Mouse (Mus musculus): Measurements from ENCODE around the gene Pomp.
A peak's percentile ranks its signal among the peaks of the same experiment; 100 is the strongest.
"Not testable (repeated sequence)": the region's sequence is repeated elsewhere in the genome, so short reads cannot be mapped to it uniquely, and the experiment has no call there.

The Pomp gene

DNA sequence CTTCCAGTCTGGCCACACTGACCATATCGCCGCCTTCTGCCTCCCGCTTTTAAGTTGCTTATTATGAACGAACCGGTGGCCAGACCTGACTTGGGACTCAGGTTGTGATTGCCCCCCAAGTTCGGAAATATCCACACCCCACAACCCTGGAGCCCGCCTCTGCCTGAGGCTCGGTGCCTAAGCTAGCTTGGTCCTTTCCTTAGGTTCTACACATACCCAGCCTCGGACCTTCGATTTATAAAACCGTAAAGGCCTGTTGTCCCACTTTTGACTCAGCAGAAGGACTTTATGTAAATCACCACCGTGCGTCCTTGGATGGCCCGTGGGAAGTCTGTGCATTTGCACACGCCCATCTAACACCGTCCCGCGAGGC is 199 bp upstream of the Pomp start:
- DNase-seq (ENCODE audit: low spot score), result no peak

- no peak for DNase-seq (ENCODE audit: low spot score)
These were observed 8.4 kb downstream of the Pomp start for GRCm38 (mm10) chr5:147868674-147869073.

GRCm38 (mm10) chr5:147869568-147869967 is 9.3 kb downstream of the Pomp start:
- no peak for DNase-seq (ENCODE audit: low spot score)

DNA sequence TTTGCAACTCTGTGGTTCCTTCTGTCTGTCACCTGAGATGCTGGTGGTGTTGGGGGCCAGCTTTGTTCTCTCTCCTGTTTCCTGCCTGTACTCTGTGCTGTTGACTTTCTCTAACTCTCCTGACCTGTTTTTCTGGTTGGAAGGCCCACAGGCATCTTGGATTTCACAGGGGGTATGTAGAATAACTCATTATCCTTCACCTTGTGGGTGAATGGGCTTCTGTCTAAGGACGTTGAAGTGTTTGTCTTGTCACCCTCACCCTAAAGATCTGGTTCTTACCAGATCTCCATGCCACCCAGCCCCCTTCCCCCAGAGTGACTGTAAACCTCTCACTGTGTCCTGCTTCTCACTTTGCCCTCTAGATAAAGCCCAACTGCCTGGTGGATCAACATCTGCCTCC is 10.0 kb downstream of the Pomp start:
- DNase-seq (ENCODE audit: low spot score), result no peak

GRCm38 (mm10) chr5:147871091-147871820 is 11.0 kb downstream of the Pomp start:
- DNase-seq (ENCODE audit: low spot score), result no peak

DNA sequence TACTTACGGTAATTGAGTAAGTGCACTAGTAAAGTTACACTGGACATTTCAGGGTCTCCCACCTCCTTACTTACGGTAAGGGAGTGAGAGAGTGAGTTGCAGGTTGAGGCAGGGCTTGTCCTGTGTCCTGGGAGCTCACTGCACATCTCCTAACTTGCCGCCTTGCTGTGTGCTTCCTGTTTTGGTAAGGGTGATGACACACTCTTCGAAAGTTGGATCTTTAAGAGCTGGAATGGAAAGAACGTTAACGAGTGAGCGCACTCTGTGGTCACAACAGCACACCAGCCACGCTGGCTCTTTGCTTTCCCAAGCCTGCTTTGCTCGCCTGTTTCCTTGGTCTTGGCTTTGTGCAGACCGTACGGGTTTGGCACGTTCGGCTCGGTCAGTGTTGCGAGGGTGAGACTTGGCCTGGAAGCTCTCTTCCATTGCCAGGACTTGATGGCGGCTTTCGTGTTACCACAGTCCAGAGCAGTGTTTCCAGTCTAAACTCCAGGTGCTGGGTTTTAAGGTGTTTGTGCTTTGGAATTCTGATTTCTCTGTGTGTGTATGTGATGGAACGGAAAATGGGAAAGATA is 14.3 kb downstream of the Pomp start:
- no peak for DNase-seq (ENCODE audit: low spot score)

DNA sequence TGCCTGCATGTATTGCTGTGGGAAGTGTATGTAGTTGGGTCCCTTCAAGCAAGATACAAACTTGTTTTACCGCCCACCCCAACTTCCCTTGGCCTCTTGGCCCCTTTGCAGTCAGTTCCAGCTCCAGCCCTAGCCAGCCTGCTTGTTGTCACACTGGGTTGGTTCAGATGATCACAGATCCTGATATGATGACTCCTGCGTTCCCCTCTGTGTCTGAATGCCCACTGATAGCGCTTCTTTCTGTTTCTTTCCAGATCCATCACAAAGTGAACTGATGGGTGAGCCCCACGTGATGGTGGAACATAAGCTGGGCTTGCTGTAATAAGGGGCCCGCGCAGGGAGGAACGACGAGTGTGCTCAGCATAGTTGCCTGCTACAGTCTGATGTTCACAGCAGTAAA is 14.9 kb downstream of the Pomp start:
- DNase-seq (ENCODE audit: low spot score), result no peak

DNA sequence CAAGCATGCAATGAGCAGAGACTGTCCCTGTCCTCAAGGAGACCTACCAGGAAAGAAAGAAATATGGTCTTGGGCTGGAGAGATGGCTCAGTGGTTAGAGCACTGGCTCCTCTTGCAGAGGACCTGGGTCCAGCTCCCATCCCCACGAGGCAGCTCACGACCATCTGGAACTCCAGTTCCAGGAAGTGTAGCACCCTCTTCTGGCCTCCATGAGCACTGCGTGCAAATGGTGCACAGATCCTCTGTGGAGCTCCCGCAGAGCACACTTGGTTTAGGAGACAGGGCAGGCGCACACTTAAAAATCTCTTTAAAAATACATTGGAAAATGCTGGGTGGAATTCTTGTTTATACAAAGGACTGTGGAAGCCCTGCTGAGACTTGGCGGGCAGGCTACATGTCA is 17.3 kb downstream of the Pomp start:
- DNase-seq (ENCODE audit: low spot score), result no peak

DNA sequence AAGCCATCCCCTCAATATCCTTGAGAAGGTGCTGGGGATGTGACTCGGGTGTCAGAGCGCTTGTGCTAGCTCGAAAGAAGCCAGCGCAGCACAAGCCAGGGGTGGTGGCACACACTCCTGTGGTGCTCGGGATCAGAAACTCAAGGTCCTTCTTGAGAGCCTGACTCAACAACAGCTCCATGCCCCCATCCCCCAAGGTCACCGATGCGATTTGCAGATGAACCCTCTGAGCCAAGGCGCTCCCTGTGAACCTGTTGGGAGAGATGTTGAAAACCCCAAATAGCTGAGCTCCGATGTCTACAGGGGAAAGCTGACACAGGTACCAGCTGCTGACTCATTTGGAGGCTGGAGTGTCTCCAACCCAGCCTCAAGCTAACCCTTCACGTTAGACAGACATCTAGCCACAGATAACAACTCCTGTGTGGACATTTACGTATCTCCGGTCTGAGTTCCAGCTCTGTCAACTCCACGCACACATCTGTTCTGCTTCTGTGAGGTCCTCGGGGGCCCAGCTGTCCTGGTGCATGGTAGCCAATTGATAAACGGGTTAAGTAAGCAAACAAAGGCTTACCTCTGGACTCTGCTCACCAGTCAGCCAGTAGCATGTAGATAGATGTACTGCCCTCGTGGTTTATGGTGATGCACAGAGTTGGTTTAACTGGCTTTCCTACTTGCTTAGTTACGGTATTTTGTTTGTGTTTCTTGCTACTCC is 19.9 kb downstream of the Pomp start:
- no peak for DNase-seq (ENCODE audit: low spot score)

- DNase-seq (ENCODE audit: low spot score), result no peak
These were observed 23.3 kb downstream of the Pomp start for GRCm38 (mm10) chr5:147883581-147883980.

GRCm38 (mm10) chr5:147888313-147889297 is 28.3 kb downstream of the Pomp start:
- no peak for DNase-seq (ENCODE audit: low spot score)

- no peak for DNase-seq (ENCODE audit: low spot score)
These were observed 32.5 kb downstream of the Pomp start for GRCm38 (mm10) chr5:147892735-147893134.

GRCm38 (mm10) chr5:147893143-147893542 is 32.9 kb downstream of the Pomp start:
- DNase-seq (ENCODE audit: low spot score), result no peak

- no peak for DNase-seq (ENCODE audit: low spot score)
These were observed 33.6 kb downstream of the Pomp start for GRCm38 (mm10) chr5:147893766-147894454.

- DNase-seq (ENCODE audit: low spot score), result peak; percentile 57
These were observed 34.3 kb downstream of the Pomp start, which contains the start of gene Slc46a3 for GRCm38 (mm10) chr5:147894455-147895076. TSS of gene Slc46a3 (minus strand) at chr5:147894815.

- no peak for DNase-seq (ENCODE audit: low spot score)
These were observed 35.4 kb downstream of the Pomp start for GRCm38 (mm10) chr5:147895436-147896198.

DNA sequence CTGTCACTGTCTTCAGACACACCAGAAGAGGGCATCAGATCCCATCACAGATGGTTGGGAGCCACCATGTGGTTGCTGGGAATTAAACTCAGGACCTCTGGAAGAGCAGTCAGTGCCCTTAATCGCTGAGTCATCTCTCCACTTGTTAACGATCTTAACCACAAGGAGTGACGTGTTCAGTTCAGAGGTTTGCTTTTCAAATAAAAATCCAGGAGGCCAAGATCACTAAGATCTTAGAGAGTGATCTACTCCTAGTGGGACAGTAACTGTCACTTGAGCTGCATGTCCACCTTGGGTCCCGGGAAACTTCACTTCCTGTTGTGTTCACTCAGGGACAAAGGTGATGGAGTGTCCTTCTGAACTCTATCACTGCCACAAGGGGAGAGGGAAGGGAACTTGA is 36.2 kb downstream of the Pomp start:
- not testable (repeated sequence) for DNase-seq (ENCODE audit: low spot score)

- no peak for DNase-seq (ENCODE audit: low spot score)
These were observed 38.0 kb downstream of the Pomp start for GRCm38 (mm10) chr5:147898254-147898653.

- DNase-seq (ENCODE audit: low spot score), result no peak
These were observed 38.8 kb downstream of the Pomp start for GRCm38 (mm10) chr5:147898968-147899549.

Data from urinary bladder, postnatal 10 days (tissue).